Mouse (Mus musculus) ES-Bruce4 (cell line): ENCODE data around the gene March7. TPM values are rescaled to one million over a fixed set of nuclear protein-coding genes. Genes with fewer than 3 reads are reported as not detected.

Experiments used
- H3K27ac ChIP-seq: 2 replicates; pipeline ENCODE4 v1.5.1; 2012; ENCODE audit warnings: low read length, inconsistent platforms; ENCODE audit not compliant: insufficient read depth
- H3K27me3 ChIP-seq: 2 replicates; pipeline ENCODE4 v1.6.1; 2012; ENCODE audit warnings: mild to moderate bottlenecking, low read length, inconsistent platforms; ENCODE audit not compliant: control insufficient read depth, poor library complexity, insufficient read depth, severe bottlenecking
- H3K36me3 ChIP-seq: 2 replicates; pipeline ENCODE4 v1.6.1; 2012; ENCODE audit warnings: inconsistent platforms, mild to moderate bottlenecking, low read length, moderate library complexity; ENCODE audit not compliant: control insufficient read depth, poor library complexity, insufficient read depth, severe bottlenecking
- H3K4me1 ChIP-seq: one replicate; pipeline ENCODE4 v1.8.1; 2011; ENCODE audit warnings: low read length; ENCODE audit not compliant: control insufficient read depth, insufficient read depth
- H3K4me3 ChIP-seq: 2 replicates; pipeline ENCODE4 v1.5.1; 2011; ENCODE audit warnings: low read depth, mild to moderate bottlenecking, low read length
- H3K9ac ChIP-seq: 2 replicates; pipeline ENCODE4 v1.6.1; 2012; ENCODE audit warnings: low read depth, mild to moderate bottlenecking, inconsistent platforms; ENCODE audit not compliant: poor library complexity, severe bottlenecking
- H3K9me3 ChIP-seq: replicated peaks from 2 replicates; pipeline ENCODE4 v1.6.1; 2012; ENCODE audit warnings: mild to moderate bottlenecking, low read length, inconsistent platforms; ENCODE audit not compliant: control insufficient read depth, poor library complexity, insufficient read depth, severe bottlenecking
- CTCF ChIP-seq: IDR thresholded peaks from one replicate; pipeline ENCODE4 v1.8.1; 2011; ENCODE audit warnings: low read depth, low read length
- EP300 ChIP-seq: IDR thresholded peaks from 2 replicates; pipeline ENCODE4 v1.6.1; 2011; ENCODE audit warnings: low read depth, low read length; ENCODE audit not compliant: insufficient read depth
- POLR2A ChIP-seq: IDR thresholded peaks from one replicate; pipeline ENCODE4 v1.8.1; 2011; ENCODE audit warnings: low read length; ENCODE audit not compliant: insufficient read depth
- polyA plus RNA-seq: library from polyadenylated mRNA; stranded (reverse); fragments of >200 nt; gene quantifications from 2 replicates; pipeline ENCODE4 v1.2.4, GENCODE M21; 2011; ENCODE audit warnings: low read depth; ENCODE audit not compliant: missing spikeins, insufficient read depth, insufficient read length

The March7 gene
- 178 and 183 TPM in 2 replicates for polyA plus RNA-seq

DNA sequence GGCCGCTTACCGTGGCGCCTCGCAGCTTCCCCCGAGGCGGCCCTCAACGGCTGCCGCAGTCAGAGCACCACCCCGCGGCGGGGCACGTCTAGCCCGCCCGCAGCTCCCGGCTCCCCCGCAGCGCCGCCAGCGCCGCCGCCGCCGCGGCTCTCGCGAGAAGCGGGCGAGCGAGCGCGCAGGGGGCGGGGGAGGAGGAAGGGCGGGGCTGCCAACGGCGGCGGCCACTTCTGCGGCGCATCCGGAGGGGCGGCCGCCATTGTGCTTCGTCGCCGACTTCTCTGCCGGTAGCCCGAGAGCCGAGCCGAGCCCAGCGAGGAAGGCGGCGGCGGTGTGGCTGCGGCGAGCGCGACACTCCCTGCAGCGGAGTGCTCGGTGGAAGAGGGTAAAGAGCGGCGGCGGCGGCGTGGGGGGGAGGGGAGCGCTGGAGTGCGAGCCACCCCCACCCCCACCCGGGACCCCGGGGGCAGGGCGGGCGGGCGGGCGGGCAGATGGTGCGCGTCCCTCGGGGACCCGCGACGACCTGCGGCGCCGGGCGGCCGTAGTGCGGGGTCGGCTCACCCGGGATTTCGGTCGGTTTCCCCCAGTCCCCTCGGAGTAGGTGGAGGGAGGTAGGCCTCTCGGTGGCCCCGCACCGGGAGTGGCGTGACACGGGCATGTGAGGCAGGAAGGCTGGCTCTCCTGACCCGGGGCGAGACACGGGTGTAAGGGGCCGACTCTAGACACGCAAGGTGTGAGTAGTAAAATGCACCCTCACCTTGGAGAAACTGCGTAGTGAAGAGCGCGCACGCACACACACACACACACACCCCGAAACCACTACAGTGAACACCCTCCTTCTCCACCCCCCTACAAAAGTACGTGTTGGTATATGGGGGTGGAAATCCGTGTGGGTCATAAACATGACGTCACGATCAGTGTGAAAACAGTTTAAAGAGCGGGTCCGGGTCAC, at the start of gene March7, which contains the start of gene Baz2b:
TSS of gene March7 (plus strand) at position 185 of the 949 bp plus-strand sequence.
TSS of gene Baz2b (minus strand) at position 137 of the 949 bp plus-strand sequence.
- Histone ChIP-seq H3K27me3 (no peaks in the 10 kb centered on the region), H3K4me1 (no peaks in the 10 kb centered on the region), H3K9ac (peak within 1 kb of the TSS; percentile 93), H3K9me3 (no peaks in the 10 kb centered on the region), H3K27ac (0 out of 2 replicates have a peak within 1 kb of the TSS, but pooled peaks have one; percentile 0), H3K4me3 (peak within 1 kb of the TSS; percentile 92), H3K36me3 (peaks cover 11% of the 10 kb centered on the region)
- no peak for TF ChIP-seq CTCF
- no peak for TF ChIP-seq EP300
- no peak for TF ChIP-seq POLR2A

DNA sequence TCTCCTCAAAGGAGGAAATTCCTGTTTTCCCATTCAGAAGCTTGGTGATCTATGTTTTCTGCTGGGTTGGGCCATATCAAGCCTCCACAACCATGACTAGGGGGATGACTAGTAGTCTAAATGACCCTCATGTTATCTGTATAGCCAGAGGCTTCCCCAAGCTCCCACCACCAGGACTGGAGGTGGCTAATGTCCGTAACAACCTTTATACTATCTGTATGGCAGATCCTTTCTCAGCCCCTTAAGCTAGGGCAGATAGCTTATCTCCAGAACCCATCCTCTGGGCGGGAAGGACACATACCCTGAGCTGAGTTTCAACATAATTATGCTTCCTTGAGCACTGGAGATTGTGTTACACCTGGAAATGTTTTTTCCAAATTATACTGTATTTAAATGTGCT, 45.9 kb upstream of the March7 start:
- no peaks in the 10 kb centered on the region for H3K27me3 ChIP-seq
- TF ChIP-seq POLR2A (no peak), EP300 (no peak), CTCF (no peak)
- H3K9ac ChIP-seq = no peak overlapping the region
- H3K27ac ChIP-seq = no peak overlapping the region
- H3K36me3 ChIP-seq = no peaks in the 10 kb centered on the region
- H3K4me3 ChIP-seq = no peak overlapping the region
- H3K4me1 ChIP-seq = no peaks in the 10 kb centered on the region
- no peaks in the 10 kb centered on the region for H3K9me3 ChIP-seq

DNA sequence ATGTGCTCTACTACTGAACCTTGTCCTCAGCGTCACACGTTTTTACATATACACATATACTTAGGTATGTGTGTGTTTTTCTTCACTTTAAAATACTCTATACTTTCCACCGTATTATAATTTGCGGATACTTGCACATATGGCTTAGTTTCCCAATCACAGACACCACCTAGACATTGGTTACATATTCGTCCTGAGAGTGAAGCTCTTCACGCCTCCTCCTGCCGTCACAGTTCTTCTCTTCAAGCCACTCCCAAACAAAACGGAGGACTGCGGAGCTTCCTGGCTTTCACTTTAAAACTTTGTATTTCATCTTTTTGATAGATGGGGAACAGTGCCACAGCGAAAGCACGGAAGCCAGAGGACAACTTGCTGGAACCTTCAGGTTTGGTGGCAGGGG, 44.0 kb upstream of the March7 start:
- no peaks in the 10 kb centered on the region for H3K27me3 ChIP-seq
- no peaks in the 10 kb centered on the region for H3K36me3 ChIP-seq
- H3K4me1 ChIP-seq = no peaks in the 10 kb centered on the region
- TF ChIP-seq POLR2A (no peak), EP300 (no peak), CTCF (no peak)
- H3K9me3 ChIP-seq = no peaks in the 10 kb centered on the region
- H3K27ac ChIP-seq = no peak overlapping the region
- no peak overlapping the region for H3K9ac ChIP-seq
- no peak overlapping the region for H3K4me3 ChIP-seq

DNA sequence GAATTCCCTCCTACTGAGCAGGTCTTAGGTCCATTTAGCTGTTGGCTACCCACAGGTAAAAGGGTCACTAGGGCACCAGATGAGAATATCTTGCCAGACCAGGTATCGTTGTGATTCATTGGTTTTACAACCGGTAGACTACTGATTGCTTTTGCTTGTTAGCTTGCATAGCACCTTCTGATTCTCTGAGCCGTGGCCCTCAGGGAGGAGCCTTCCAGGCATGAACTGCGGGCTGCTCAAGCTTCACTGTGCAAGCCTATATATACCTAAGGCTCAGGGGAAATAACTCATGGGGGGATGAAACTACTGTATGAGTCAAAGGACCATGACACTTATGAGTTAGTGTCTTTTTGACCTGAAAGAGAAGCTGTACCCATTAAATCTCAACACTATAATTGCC, 42.8 kb upstream of the March7 start:
- no peaks in the 10 kb centered on the region for H3K4me1 ChIP-seq
- H3K27ac ChIP-seq = no peak overlapping the region
- H3K27me3 ChIP-seq = no peaks in the 10 kb centered on the region
- no peak overlapping the region for H3K4me3 ChIP-seq
- H3K9ac ChIP-seq = no peak overlapping the region
- no peaks in the 10 kb centered on the region for H3K9me3 ChIP-seq
- no peaks in the 10 kb centered on the region for H3K36me3 ChIP-seq
- TF ChIP-seq POLR2A = no peak

DNA sequence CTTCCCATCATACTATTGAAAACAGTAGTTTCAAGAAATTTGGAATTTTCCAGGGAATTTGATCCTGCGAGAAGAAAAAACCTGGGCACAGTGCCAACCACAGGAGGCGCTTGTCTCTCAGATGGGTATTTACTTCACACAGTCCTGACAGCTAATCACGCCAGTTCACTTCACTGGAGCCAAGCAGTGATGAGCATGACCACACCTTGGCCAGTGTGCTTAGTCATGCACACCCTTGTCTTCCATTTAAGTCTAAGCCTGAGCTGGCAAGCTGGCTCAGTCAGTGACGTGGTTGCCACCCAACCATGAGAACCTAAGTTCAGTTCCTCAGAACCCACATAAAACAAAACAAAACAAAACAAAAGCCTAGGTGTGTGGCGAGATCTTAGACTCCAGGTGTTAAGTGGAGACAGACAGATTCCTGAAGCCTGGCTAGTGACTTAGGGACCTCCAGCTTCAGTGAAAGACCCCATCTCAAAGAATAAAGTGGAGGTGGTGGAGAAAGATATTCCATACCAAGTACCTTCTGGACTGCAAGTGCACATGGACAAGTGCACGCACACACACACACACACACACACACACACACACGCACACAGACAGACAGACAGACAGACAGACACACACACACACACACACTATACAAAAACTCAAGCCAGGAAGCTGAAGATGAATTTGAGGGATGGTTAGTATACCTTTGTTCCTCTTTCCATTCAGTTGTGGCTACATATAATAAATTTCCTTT, 37.7 kb upstream of the March7 start:
- no peak overlapping the region for H3K4me3 ChIP-seq
- no peak for TF ChIP-seq POLR2A
- TF ChIP-seq CTCF = no peak
- no peak for TF ChIP-seq EP300
- H3K9ac ChIP-seq = no peak overlapping the region
- no peaks in the 10 kb centered on the region for H3K36me3 ChIP-seq
- H3K4me1 ChIP-seq = no peaks in the 10 kb centered on the region
- no peak overlapping the region for H3K27ac ChIP-seq
- H3K27me3 ChIP-seq = no peaks in the 10 kb centered on the region
- peaks cover 5% of the 10 kb centered on the region; the same call in 1 of the 2 replicates for H3K9me3 ChIP-seq

DNA sequence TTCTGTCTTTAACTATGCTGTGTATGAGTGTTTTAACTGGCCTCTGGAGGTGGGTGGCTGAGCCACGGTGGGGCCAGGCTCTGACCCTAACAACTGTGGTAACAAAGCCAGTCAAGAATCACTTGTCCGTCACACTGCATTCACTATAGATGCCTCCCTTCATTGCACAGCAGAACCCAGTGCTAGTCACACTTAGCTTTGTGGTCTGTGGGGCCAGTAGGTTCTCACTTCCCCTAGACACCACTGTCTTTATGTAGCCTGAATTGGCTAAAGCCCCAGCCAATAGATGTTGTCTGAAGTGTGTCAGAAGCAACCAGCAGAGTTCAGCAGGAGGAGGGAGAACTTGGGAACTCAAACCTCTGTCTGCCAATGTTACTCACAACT, 37.2 kb upstream of the March7 start:
- H3K36me3 ChIP-seq = no peaks in the 10 kb centered on the region
- no peaks in the 10 kb centered on the region for H3K4me1 ChIP-seq
- peaks cover 5% of the 10 kb centered on the region; the same call in 1 of the 2 replicates for H3K9me3 ChIP-seq
- no peak for TF ChIP-seq EP300
- no peak for TF ChIP-seq POLR2A
- TF ChIP-seq CTCF = no peak
- no peak overlapping the region for H3K27ac ChIP-seq
- H3K4me3 ChIP-seq = no peak overlapping the region
- no peaks in the 10 kb centered on the region for H3K27me3 ChIP-seq
- H3K9ac ChIP-seq = no peak overlapping the region
